Mouse (Mus musculus) CH12.LX (cell line): ENCODE measurements around the gene Trim15.

Experiments
- POLR2A ChIP-seq: IDR thresholded peaks from 2 replicates; pipeline ENCODE4 v1.6.1; 2011; ENCODE audit warnings: low read depth, mild to moderate bottlenecking, improper control_type of control experiment, low read length
- ZC3H11A ChIP-seq: IDR thresholded peaks from 2 replicates; pipeline ENCODE4 v1.6.1; 2012; ENCODE audit warnings: low read depth, mild to moderate bottlenecking, inconsistent platforms, low read length, improper control_type of control experiment

DNA sequence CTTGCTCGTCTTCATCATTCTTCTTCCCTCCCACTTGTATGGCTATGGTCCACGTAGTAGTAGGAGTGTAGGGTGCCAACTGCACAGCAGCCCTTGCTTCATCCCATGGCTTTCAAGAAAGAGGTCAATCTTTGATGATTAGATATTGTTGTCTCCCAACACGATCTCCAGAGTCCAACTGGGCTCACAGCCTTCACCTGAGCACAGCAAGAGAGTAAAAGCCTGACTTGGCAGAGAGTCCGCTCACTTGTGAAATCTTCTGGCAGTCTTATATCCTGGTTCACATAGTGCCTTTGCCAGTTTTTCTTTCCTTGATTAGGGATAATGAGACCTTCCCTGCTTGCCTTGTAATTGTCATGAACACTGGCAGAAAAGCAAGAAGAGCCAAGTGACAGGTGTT lies 10.8 kb downstream of the Trim15 start:
- no peak for TF ChIP-seq POLR2A
- no peak for TF ChIP-seq ZC3H11A
